Mouse (Mus musculus): Measurements from ENCODE around the gene Esam. TPM values are rescaled to one million over a fixed set of nuclear protein-coding genes. Genes with fewer than 3 reads are reported as not detected.

Esam gene
- polyA plus RNA-seq, 1 experiment from 2014 or later: 45.4 TPM

GRCm38 (mm10) chr9:37545847-37546452 lies 18.1 kb downstream of the Esam start:
- Histone ChIP-seq H3K9me3 (replicated peaks; ENCODE audit: control insufficient read depth, low read length) (no peaks in the 10 kb centered on the region), H3K27me3 (ENCODE audit: control insufficient read depth, insufficient read depth, low read length) (peaks cover 32% of the 10 kb centered on the region), H3K9ac (ENCODE audit: low read depth, low read length) (no peak overlapping the region), H3K36me3 (ENCODE audit: control insufficient read depth, insufficient read depth, low read length) (no peaks in the 10 kb centered on the region), H3K4me3 (ENCODE audit: low read depth, low read length) (peak overlapping the region; percentile 8; the same call in 1 of the 2 replicates), H3K27ac (ENCODE audit: low read depth, low read length) (no peak overlapping the region), H3K4me1 (ENCODE audit: control insufficient read depth, insufficient read depth, low read length) (peaks cover 5% of the 10 kb centered on the region; the same call in 1 of the 2 replicates), H3K4me2 (peak overlapping the region; percentile 43)
- 13% methylated on average over 27 of the region's 27 CpGs for WGBS (ENCODE audit: insufficient replicate concordance)
- no peak for ATAC-seq (replicated peaks; ENCODE audit: insufficient number of reproducible peaks, low FRiP score, low TSS enrichment)

- Histone ChIP-seq H3K4me1 (ENCODE audit: control insufficient read depth, insufficient read depth, low read length) (peaks cover 11% of the 10 kb centered on the region), H3K4me3 (ENCODE audit: low read depth, low read length) (no peak overlapping the region), H3K9me3 (replicated peaks; ENCODE audit: control insufficient read depth, low read length) (no peaks in the 10 kb centered on the region), H3K36me3 (ENCODE audit: control insufficient read depth, insufficient read depth, low read length) (no peaks in the 10 kb centered on the region), H3K9ac (ENCODE audit: low read depth, low read length) (no peak overlapping the region), H3K27ac (ENCODE audit: low read depth, low read length) (no peak overlapping the region), H3K27me3 (ENCODE audit: control insufficient read depth, insufficient read depth, low read length) (peaks cover 39% of the 10 kb centered on the region), H3K4me2 (no peak overlapping the region)
- no peak for ATAC-seq (replicated peaks; ENCODE audit: insufficient number of reproducible peaks, low FRiP score, low TSS enrichment)
- 60% methylated on average over 1 of the region's 1 CpGs for WGBS (ENCODE audit: insufficient replicate concordance)
These were observed 19.0 kb downstream of the Esam start for GRCm38 (mm10) chr9:37546889-37547288.

GRCm38 (mm10) chr9:37550435-37550834 lies 22.6 kb downstream of the Esam start:
- ATAC-seq (replicated peaks; ENCODE audit: insufficient number of reproducible peaks, low FRiP score, low TSS enrichment): no peak
- Histone ChIP-seq H3K9me3 (replicated peaks; ENCODE audit: control insufficient read depth, low read length) (no peaks in the 10 kb centered on the region), H3K4me2 (no peak overlapping the region), H3K36me3 (ENCODE audit: control insufficient read depth, insufficient read depth, low read length) (no peaks in the 10 kb centered on the region), H3K27me3 (ENCODE audit: control insufficient read depth, insufficient read depth, low read length) (peaks cover 49% of the 10 kb centered on the region), H3K4me3 (ENCODE audit: low read depth, low read length) (no peak overlapping the region), H3K4me1 (ENCODE audit: control insufficient read depth, insufficient read depth, low read length) (peaks cover 19% of the 10 kb centered on the region), H3K9ac (ENCODE audit: low read depth, low read length) (no peak overlapping the region), H3K27ac (ENCODE audit: low read depth, low read length) (no peak overlapping the region)
- 61% methylated on average over 1 of the region's 1 CpGs for WGBS (ENCODE audit: insufficient replicate concordance)

GRCm38 (mm10) chr9:37551751-37552531 lies 24.1 kb downstream of the Esam start:
- H3K36me3 ChIP-seq (ENCODE audit: control insufficient read depth, insufficient read depth, low read length): no peaks in the 10 kb centered on the region
- ATAC-seq (replicated peaks; ENCODE audit: insufficient number of reproducible peaks, low FRiP score, low TSS enrichment): no peak; the same call in 1 of the 2 replicates
- peaks cover 40% of the 10 kb centered on the region for H3K27me3 ChIP-seq (ENCODE audit: control insufficient read depth, insufficient read depth, low read length)
- H3K4me2 ChIP-seq: peak overlapping the region; percentile 83
- peak overlapping the region; percentile 58 for H3K9ac ChIP-seq (ENCODE audit: low read depth, low read length)
- no peak overlapping the region for H3K27ac ChIP-seq (ENCODE audit: low read depth, low read length)
- H3K9me3 ChIP-seq (replicated peaks; ENCODE audit: control insufficient read depth, low read length): no peaks in the 10 kb centered on the region
- peaks cover 22% of the 10 kb centered on the region for H3K4me1 ChIP-seq (ENCODE audit: control insufficient read depth, insufficient read depth, low read length)
- 3% methylated on average over 23 of the region's 23 CpGs for WGBS (ENCODE audit: insufficient replicate concordance)
- peak overlapping the region; percentile 42 for H3K4me3 ChIP-seq (ENCODE audit: low read depth, low read length)

GRCm38 (mm10) chr9:37552536-37553293 lies 24.8 kb downstream of the Esam start, which contains the start of gene Nrgn:
TSS of gene Nrgn (minus strand) at chr9:37552904.
- peaks cover 40% of the 10 kb centered on the region for H3K27me3 ChIP-seq (ENCODE audit: control insufficient read depth, insufficient read depth, low read length)
- H3K27ac ChIP-seq (ENCODE audit: low read depth, low read length): no peak within 1 kb of the TSS
- WGBS (ENCODE audit: insufficient replicate concordance): 5% methylated on average over 31 of the region's 31 CpGs
- ATAC-seq (replicated peaks; ENCODE audit: insufficient number of reproducible peaks, low FRiP score, low TSS enrichment): peak; percentile 80
- H3K4me2 ChIP-seq: peak within 1 kb of the TSS; percentile 83
- no peaks in the 10 kb centered on the region for H3K9me3 ChIP-seq (replicated peaks; ENCODE audit: control insufficient read depth, low read length)
- H3K9ac ChIP-seq (ENCODE audit: low read depth, low read length): peak within 1 kb of the TSS; percentile 58
- H3K4me3 ChIP-seq (ENCODE audit: low read depth, low read length): peak within 1 kb of the TSS; percentile 42
- peaks cover 22% of the 10 kb centered on the region for H3K4me1 ChIP-seq (ENCODE audit: control insufficient read depth, insufficient read depth, low read length)
- H3K36me3 ChIP-seq (ENCODE audit: control insufficient read depth, insufficient read depth, low read length): no peaks in the 10 kb centered on the region

- H3K9ac ChIP-seq (ENCODE audit: low read depth, low read length): no peak overlapping the region
- no peak for ATAC-seq (replicated peaks; ENCODE audit: insufficient number of reproducible peaks, low FRiP score, low TSS enrichment)
- no peaks in the 10 kb centered on the region for H3K9me3 ChIP-seq (replicated peaks; ENCODE audit: control insufficient read depth, low read length)
- no peak overlapping the region for H3K4me2 ChIP-seq
- no peaks in the 10 kb centered on the region for H3K36me3 ChIP-seq (ENCODE audit: control insufficient read depth, insufficient read depth, low read length)
- no peak overlapping the region for H3K4me3 ChIP-seq (ENCODE audit: low read depth, low read length)
- H3K27me3 ChIP-seq (ENCODE audit: control insufficient read depth, insufficient read depth, low read length): peaks cover 32% of the 10 kb centered on the region
- H3K27ac ChIP-seq (ENCODE audit: low read depth, low read length): no peak overlapping the region
- 60% methylated on average over 1 of the region's 1 CpGs for WGBS (ENCODE audit: insufficient replicate concordance)
- H3K4me1 ChIP-seq (ENCODE audit: control insufficient read depth, insufficient read depth, low read length): peaks cover 22% of the 10 kb centered on the region
These were observed 26.4 kb downstream of the Esam start for GRCm38 (mm10) chr9:37554279-37554678.

- Histone ChIP-seq H3K4me2 (no peak within 1 kb of the TSS), H3K27me3 (ENCODE audit: control insufficient read depth, insufficient read depth, low read length) (peaks cover 30% of the 10 kb centered on the region), H3K9ac (ENCODE audit: low read depth, low read length) (no peak within 1 kb of the TSS), H3K36me3 (ENCODE audit: control insufficient read depth, insufficient read depth, low read length) (no peaks in the 10 kb centered on the region), H3K4me3 (ENCODE audit: low read depth, low read length) (no peak within 1 kb of the TSS), H3K4me1 (ENCODE audit: control insufficient read depth, insufficient read depth, low read length) (peaks cover 22% of the 10 kb centered on the region), H3K9me3 (replicated peaks; ENCODE audit: control insufficient read depth, low read length) (no peaks in the 10 kb centered on the region), H3K27ac (ENCODE audit: low read depth, low read length) (no peak within 1 kb of the TSS)
- WGBS (ENCODE audit: insufficient replicate concordance): 22% methylated on average over 7 of the region's 7 CpGs
- no peak for ATAC-seq (replicated peaks; ENCODE audit: insufficient number of reproducible peaks, low FRiP score, low TSS enrichment)
These were observed 27.2 kb downstream of the Esam start, which contains the start of gene Siae for GRCm38 (mm10) chr9:37554838-37555748. TSS of gene Siae (plus strand) at chr9:37555698.

- Histone ChIP-seq H3K27ac (ENCODE audit: low read depth, low read length) (no peak overlapping the region), H3K4me3 (ENCODE audit: low read depth, low read length) (no peak overlapping the region), H3K4me1 (ENCODE audit: control insufficient read depth, insufficient read depth, low read length) (peaks cover 21% of the 10 kb centered on the region), H3K9me3 (replicated peaks; ENCODE audit: control insufficient read depth, low read length) (no peaks in the 10 kb centered on the region), H3K27me3 (ENCODE audit: control insufficient read depth, insufficient read depth, low read length) (peaks cover 19% of the 10 kb centered on the region), H3K36me3 (ENCODE audit: control insufficient read depth, insufficient read depth, low read length) (no peaks in the 10 kb centered on the region), H3K9ac (ENCODE audit: low read depth, low read length) (no peak overlapping the region), H3K4me2 (no peak overlapping the region)
- no peak for ATAC-seq (replicated peaks; ENCODE audit: insufficient number of reproducible peaks, low FRiP score, low TSS enrichment)
- 65% methylated on average over 3 of the region's 3 CpGs for WGBS (ENCODE audit: insufficient replicate concordance)
These were observed 28.5 kb downstream of the Esam start for GRCm38 (mm10) chr9:37556366-37556765.

Measured in heart, embryonic 11.5 days (tissue).